Mouse (Mus musculus) ES-Bruce4 (cell line): ENCODE results near the gene Smyd1.

Experiments used
- CTCF ChIP-seq: IDR thresholded peaks from one replicate; pipeline ENCODE4 v1.8.1; 2011; ENCODE audit warnings: low read depth, low read length
- EP300 ChIP-seq: IDR thresholded peaks from 2 replicates; pipeline ENCODE4 v1.6.1; 2011; ENCODE audit warnings: low read depth, low read length; ENCODE audit not compliant: insufficient read depth
- POLR2A ChIP-seq: IDR thresholded peaks from one replicate; pipeline ENCODE4 v1.8.1; 2011; ENCODE audit warnings: low read length; ENCODE audit not compliant: insufficient read depth

- TF ChIP-seq CTCF (no peak), POLR2A (no peak), EP300 (no peak)
Observed at GRCm38 (mm10) chr6:71341179-71341578, 19.1 kb upstream of the Smyd1 start.
